Mouse (Mus musculus): Measurements from ENCODE around the gene Mxi1.

GRCm38 (mm10) chr19:53420924-53421582 is 110.7 kb downstream of the Mxi1 start:
- no peak for TF ChIP-seq CTCF (IDR thresholded peaks at IDR 0.05; ENCODE audit: insufficient read depth, low read length)
- no peak for TF ChIP-seq POLR2A (IDR thresholded peaks at IDR 0.05; ENCODE audit: borderline replicate concordance, extremely low read depth, low read depth, low read length)

Data from lung, adult 2 months (tissue).